Mouse (Mus musculus) thymus, postnatal 36 days (tissue): ENCODE data around the gene Senp7.

Source experiments
- DNase-seq, 2 experiments: peaks; one replicate each; pipeline ENCODE4 v3.0.0; 2022; ENCODE audit warnings: mixed read lengths in 2 of 2

Gene Senp7

DNA sequence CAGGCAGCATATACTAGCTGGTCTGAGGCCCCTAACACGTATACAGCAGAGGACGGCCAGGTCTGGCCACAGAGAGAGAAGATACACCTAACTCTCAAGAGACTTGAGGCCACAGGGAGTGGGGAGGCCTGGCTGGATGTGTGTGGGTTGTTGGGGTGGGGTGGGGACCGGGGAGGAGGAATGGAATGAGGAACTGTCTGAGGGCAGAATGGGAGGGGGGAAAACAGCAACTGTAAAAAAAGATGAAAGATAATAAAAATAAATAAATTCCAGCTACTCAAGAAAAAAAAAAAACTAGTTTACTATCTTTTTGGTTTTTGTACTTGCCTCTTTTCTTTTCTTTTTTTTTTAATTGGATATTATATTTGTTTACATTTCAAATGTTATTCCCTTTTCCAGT, 91.8 kb downstream of the Senp7 start:
- DNase-seq: no peak

- no peak for DNase-seq
Observed at GRCm38 (mm10) chr16:56144876-56145555, 96.9 kb downstream of the Senp7 start.

DNA sequence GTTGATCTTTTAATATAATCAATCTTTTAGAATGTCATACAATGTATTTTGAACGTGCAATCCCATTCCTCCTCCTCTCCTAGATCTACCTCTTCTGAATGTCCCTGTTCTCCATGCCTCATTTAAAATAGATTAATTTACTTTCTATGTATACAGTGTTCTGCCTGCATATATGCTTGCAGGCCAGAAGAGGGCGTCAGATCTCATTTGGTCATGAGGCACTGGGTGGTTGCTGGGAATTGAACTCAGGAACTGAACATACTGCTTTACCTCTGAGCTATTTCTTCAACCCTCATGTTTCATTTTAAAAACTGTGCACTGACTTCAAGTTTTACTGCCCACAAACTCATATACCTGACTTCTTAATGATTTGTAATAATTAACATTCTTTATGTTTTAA, 99.5 kb downstream of the Senp7 start:
- no peak for DNase-seq

- no peak for DNase-seq
Observed at GRCm38 (mm10) chr16:56163466-56163865, 115.3 kb downstream of the Senp7 start.

DNA sequence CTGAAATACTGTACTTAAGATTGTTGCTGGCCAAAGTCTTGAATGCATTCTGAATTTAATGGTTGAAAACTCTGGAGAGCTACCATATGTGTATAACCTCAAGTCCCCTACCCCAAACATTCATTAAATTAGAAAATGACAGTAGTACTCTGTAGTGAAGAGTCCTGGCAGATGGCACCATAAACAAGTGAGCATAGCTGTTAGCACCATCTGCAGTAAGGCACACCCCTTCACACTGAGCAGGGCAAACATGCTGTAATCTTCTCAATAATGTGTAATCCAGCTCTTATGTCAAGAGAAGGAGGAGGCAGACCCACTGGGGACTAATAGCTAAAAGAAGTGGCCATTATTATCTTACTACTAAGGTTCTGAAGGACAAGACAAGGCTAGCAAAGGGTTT, 122.1 kb downstream of the Senp7 start:
- DNase-seq: no peak

GRCm38 (mm10) chr16:56175867-56176581, 127.9 kb downstream of the Senp7 start:
- no peak for DNase-seq

GRCm38 (mm10) chr16:56186863-56187262, 138.7 kb downstream of the Senp7 start:
- no peak for DNase-seq

DNA sequence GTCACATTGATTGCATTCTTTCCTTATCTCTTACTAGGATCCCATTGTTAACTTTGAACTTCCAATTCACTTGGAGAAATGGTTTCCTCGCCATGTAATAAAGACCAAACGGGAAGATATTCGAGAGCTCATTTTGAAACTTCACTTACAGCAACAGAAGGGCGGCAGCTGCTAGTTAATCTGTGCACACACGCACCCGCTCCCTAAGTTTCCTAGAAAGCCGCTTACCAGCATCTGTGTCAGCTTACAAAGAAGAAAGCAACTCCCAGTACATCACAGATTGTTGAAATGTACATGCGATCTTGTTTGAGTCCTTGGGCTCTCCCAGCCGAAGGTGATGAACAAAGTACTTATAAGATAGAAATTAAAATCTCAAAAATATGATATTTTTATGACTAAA, 140.1 kb downstream of the Senp7 start:
- no peak for DNase-seq

DNA sequence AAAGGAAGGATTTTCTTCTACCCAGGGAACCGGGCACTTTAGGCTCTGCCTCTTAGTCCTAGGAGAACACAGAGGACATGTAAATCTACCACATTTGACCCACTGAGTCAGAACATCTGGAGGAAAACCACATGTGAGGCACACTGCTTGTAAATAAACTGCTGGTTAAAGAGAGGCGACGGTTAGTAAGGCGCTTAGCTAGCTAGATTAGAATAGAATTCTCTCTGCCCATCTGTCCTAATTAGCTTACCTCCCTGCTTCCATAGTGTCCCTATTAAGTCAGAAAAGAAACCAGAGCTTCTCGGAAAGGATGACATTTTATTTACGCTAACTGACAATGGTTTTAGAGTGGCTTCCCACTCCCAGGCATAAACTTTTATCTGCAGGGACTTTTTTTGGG, 155.9 kb downstream of the Senp7 start, which contains the start of gene Impg2:
Gene Impg2, plus strand, starts transcription at position 263 of the 400 bp plus-strand sequence.
- DNase-seq: no peak

GRCm38 (mm10) chr16:56212740-56213139, 164.6 kb downstream of the Senp7 start:
- DNase-seq: no peak

DNA sequence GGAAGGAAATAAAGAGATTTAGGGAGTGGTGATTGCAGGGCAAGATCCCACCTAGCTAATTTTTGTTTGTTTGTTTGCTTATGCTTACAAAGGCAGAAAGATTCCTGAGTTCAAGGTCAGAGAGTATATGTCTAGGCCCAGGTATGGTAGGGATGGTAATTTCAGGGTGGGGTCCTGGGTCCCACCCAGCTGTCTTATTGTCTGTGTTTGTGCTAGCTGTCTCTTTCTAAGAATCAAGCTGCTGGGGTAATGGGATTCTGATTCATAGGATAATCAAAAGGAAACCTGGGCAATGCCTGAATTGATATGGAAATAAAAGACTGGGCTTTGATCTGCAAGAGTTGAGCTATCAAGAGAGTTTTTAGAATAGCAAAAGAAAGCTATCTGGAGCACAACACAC, 179.5 kb downstream of the Senp7 start:
- no peak for DNase-seq

DNA sequence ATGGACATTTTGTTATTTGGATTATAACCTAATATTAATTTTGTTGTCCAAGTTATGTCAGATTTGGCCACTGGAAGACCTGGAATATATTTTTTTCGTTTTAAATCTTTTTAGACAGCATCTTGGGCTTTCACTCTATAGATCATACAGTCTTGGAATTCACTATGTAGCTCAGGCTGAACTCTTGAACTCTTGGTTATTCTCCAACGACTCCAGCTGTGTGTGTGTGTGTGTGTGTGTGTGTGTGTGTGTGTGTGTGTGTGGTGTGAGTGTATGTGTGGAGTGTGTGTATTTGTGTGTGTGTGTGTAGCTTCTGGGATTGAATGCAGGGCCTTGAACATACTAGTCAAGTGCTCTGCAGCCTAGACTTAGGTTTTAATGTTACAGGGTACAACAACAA, 181.3 kb downstream of the Senp7 start:
- no peak for DNase-seq

- DNase-seq: peak in 1 of 2 experiments; percentile 2
Observed at GRCm38 (mm10) chr16:56231300-56231699, 183.2 kb downstream of the Senp7 start.

DNA sequence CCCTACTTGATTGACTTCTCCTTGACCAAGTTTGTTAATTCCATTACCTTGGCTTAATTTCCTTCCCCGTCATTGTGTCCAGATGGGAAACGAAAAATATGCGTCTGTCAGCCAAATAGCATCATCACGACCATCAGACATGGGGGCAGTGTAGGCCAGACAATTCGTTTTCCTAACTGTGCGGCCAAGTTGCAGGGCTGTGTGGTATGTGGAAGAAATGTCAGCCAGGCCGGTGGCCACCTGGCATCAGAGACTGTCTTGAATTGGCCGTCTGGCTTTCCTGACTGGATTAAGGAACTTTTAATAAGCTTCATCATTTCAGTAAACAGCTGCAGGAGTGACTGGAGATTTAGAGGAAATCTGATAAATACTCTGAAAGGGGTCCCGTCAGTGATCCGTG, 184.6 kb downstream of the Senp7 start:
- DNase-seq: no peak
